In the genomic region with DNA sequence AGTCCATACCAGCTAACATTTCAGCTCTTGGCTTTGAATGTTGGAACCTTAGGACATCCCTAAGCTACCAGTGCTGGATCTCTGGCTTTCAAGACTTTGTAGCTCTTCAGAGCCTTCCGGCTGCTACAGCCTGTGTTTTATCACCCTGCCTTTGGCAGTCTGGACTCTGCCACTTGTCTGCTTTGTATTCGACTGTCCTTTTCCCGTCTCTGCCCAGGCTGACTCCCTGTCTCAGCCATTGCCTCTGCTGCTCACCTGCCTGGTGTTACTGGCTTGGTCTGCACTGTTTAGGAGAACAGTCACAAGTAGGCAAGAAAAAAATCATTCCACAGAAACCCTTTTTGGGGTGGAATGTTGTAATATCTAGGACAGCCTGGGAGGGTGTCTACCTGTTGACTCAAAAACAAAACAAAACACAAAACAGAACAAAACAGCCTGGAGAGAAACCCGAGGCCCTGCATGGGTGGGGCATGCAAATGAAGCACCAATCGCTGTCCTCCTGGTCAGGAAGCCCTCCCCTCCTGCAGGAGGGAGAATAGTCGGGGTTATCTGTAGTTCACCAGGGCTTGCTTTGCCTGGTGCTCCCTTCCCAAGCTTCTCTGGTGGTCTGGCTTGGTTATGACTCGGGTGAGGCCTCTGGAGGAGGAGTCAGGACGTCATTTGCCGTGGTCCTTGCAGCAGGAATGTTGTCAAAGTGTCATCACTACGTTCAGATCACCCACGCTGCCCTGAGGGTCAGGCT, we compare ENCODE assay signal across 8 mouse cellular contexts. TPM values are rescaled to one million over a fixed set of nuclear protein-coding genes. Genes with fewer than 3 reads are reported as not detected.
DNase-seq lines count a peak whose midpoint lies in the region; ATAC-seq lines count a peak whose summit lies in the region.

No protein-coding gene starts in this region.

- no peaks in the 10 kb centered on the region for H3K9me3 ChIP-seq in erythroblast, embryonic 14.5 days (ENCODE audit: control insufficient read depth, low read length)
- peaks cover 3% of the 10 kb centered on the region; the same call in 1 of the 2 replicates for H3K9me3 ChIP-seq in embryonic facial prominence, embryonic 10.5 days
- H3K9me3 ChIP-seq in limb, embryonic 10.5 days (replicated peaks) = no peaks in the 10 kb centered on the region

- ATAC-seq in erythroblast, adult 5-6 weeks (replicated peaks; ENCODE audit: low FRiP score, poor library complexity, severe bottlenecking) = no peak
- ATAC-seq in erythroid progenitor cell, adult 5-6 weeks (replicated peaks; ENCODE audit: low FRiP score, poor library complexity, severe bottlenecking) = no peak

- peak overlapping the region; percentile 60 for H3K27ac ChIP-seq in embryonic facial prominence, embryonic 10.5 days (replicated peaks)
- peak overlapping the region; percentile 32; the same call in 1 of the 2 replicates for H3K27ac ChIP-seq in limb, embryonic 10.5 days

- H3K4me1 ChIP-seq in erythroblast, embryonic 14.5 days (ENCODE audit: control insufficient read depth) = peaks cover 10% of the 10 kb centered on the region
- peaks cover 25% of the 10 kb centered on the region for H3K4me1 ChIP-seq in embryonic facial prominence, embryonic 10.5 days
- peaks cover 19% of the 10 kb centered on the region for H3K4me1 ChIP-seq in limb, embryonic 10.5 days

- no peaks in the 10 kb centered on the region for H3K27me3 ChIP-seq in erythroblast, embryonic 14.5 days (ENCODE audit: control insufficient read depth)
- H3K27me3 ChIP-seq in embryonic facial prominence, embryonic 10.5 days (replicated peaks; ENCODE audit: low read depth, poor library complexity, severe bottlenecking) = no peaks in the 10 kb centered on the region
- no peaks in the 10 kb centered on the region for H3K27me3 ChIP-seq in limb, embryonic 10.5 days (ENCODE audit: low read depth, poor library complexity, severe bottlenecking)

- peak overlapping the region; percentile 45 for H3K4me3 ChIP-seq in erythroblast, embryonic 14.5 days (replicated peaks)
- peak overlapping the region; percentile 38; the same call in 1 of the 2 replicates for H3K4me3 ChIP-seq in embryonic facial prominence, embryonic 10.5 days
- H3K4me3 ChIP-seq in limb, embryonic 10.5 days = peak overlapping the region; percentile 25; the same call in 1 of the 2 replicates

- DNase-seq in embryonic facial prominence, embryonic 10.5 days (ENCODE audit: low spot score) = peak; percentile 70
- DNase-seq in heart, postnatal 4 days = peak; percentile 55
- peak; percentile 51 for DNase-seq in limb, embryonic 10.5 days (ENCODE audit: low spot score)
- peak; percentile 56 for DNase-seq in neural tube, embryonic 10.5 days (ENCODE audit: extremely low spot score, low spot score)
- no peak for DNase-seq in frontal cortex, postnatal 10 days (ENCODE audit: low spot score in 2 of 2)

- no peaks in the 10 kb centered on the region for H3K36me3 ChIP-seq in erythroblast, embryonic 14.5 days (ENCODE audit: control insufficient read depth)
- H3K36me3 ChIP-seq in embryonic facial prominence, embryonic 10.5 days (replicated peaks) = no peaks in the 10 kb centered on the region
- H3K36me3 ChIP-seq in limb, embryonic 10.5 days = no peaks in the 10 kb centered on the region

- WGBS in embryonic facial prominence, embryonic 10.5 days = 15% methylated on average over 11 of the region's 11 CpGs
- WGBS in limb, embryonic 10.5 days = 4% methylated on average over 11 of the region's 11 CpGs

RNA-seq across cellular contexts. Expression of gene Uaca, which starts 19.0 kb away (rescaled TPM):
- polyA plus RNA-seq in erythroblast, embryonic 14.5 days (2012) = 0.04 TPM in 1 of 2 replicates, not detected in the other
- not detected in 2 replicates for total RNA-seq in erythroblast, adult 5-6 weeks (2015; ENCODE audit: low replicate concordance)
- not detected in 2 replicates for total RNA-seq in erythroblast, adult 5-6 weeks (2017; ENCODE audit: low replicate concordance)
- 30.0 and 31.0 TPM in 2 replicates for polyA plus RNA-seq in embryonic facial prominence, embryonic 10.5 days (2016; fragmentation: Nextera tagmentation; extraction: Ambion mirVana)
- total RNA-seq in heart, postnatal 4 days (2021) = 10 to 100 TPM; 47.4 to 49.2 TPM
- polyA plus RNA-seq in limb, embryonic 10.5 days (2016; fragmentation: Nextera tagmentation; extraction: Ambion mirVana) = 23.3 and 27.9 TPM in 2 replicates
- 2.1 TPM in 1 of 2 replicates, not detected in the other for total RNA-seq in erythroid progenitor cell, adult 5-6 weeks (2015; ENCODE audit: low replicate concordance)
- 0.64 and 0.76 TPM in 2 replicates for total RNA-seq in erythroid progenitor cell, adult 5-6 weeks (2017; ENCODE audit: low replicate concordance)

Comparison
In these comparisons a context has a peak if more than half of its experiments do, and no peak if none do; other contexts are left out.
1. DNase-seq: peak in embryonic facial prominence, embryonic 10.5 days (single experiment), heart, postnatal 4 days (single experiment), limb, embryonic 10.5 days (single experiment) and neural tube, embryonic 10.5 days (single experiment); none in frontal cortex, postnatal 10 days (0 of 2).
2. RNA of gene Uaca, which starts 19.0 kb away (total RNA-seq): 47.4 to 49.2 TPM in heart, postnatal 4 days; 0.64 to 2.1 TPM in erythroid progenitor cell, adult 5-6 weeks and not detected in erythroblast, adult 5-6 weeks; every median in the first group is over 10 times any median in the second.
3. Peak in every context shown above with its lines, with median percentiles within 50 percentile points of each other: H3K4me3 ChIP-seq.